Mouse (Mus musculus) erythroid progenitor cell, adult 5-6 weeks (primary cell): ENCODE data around the gene Cpm. TPM values are rescaled to one million over a fixed set of nuclear protein-coding genes. Genes with fewer than 3 reads are reported as not detected.
"Not testable (repeated sequence)": the region's sequence is repeated elsewhere in the genome, so short reads cannot be mapped to it uniquely, and the experiment has no call there.

Source experiments
- ATAC-seq: replicated peaks from 2 replicates; pipeline ENCODE4 v1.8.0; 2016; ENCODE audit warnings: moderate number of reproducible peaks, mild to moderate bottlenecking, moderate TSS enrichment, inconsistent platforms; ENCODE audit not compliant: poor library complexity, low FRiP score, severe bottlenecking
- total RNA-seq, 2 experiments: library from RNA; stranded (forward) in 1 of 2; stranded (reverse) in 1 of 2; fragments of 150-400 nt in 1 of 2; fragments of 186-747, 209-891 nt in 1 of 2; gene quantifications; 2 replicates each; pipeline versions ENCODE4 v1.2.3 to v1.2.4; 2015 to 2017; ENCODE audit warnings: low replicate concordance in 2 of 2

Cpm gene
- total RNA-seq, 2 experiments from 2014 or later, result 5.4 to 9.6 TPM

GRCm38 (mm10) chr10:117726888-117727385 lies 97.6 kb downstream of the Cpm start:
- ATAC-seq, result no peak

GRCm38 (mm10) chr10:117727518-117728110 lies 98.3 kb downstream of the Cpm start:
- no peak for ATAC-seq

GRCm38 (mm10) chr10:117728574-117728973 lies 99.3 kb downstream of the Cpm start:
- no peak for ATAC-seq

- ATAC-seq, result no peak
These were observed 100.0 kb downstream of the Cpm start for GRCm38 (mm10) chr10:117729139-117729814.

GRCm38 (mm10) chr10:117730140-117730539 lies 100.8 kb downstream of the Cpm start:
- ATAC-seq, result no peak

GRCm38 (mm10) chr10:117730637-117731203 lies 101.4 kb downstream of the Cpm start:
- no peak for ATAC-seq

- peak; percentile 75 for ATAC-seq
These were observed 102.2 kb downstream of the Cpm start for GRCm38 (mm10) chr10:117731244-117732101.

GRCm38 (mm10) chr10:117732184-117732583 lies 102.9 kb downstream of the Cpm start:
- peak; percentile 84 for ATAC-seq

GRCm38 (mm10) chr10:117732962-117733592 lies 103.8 kb downstream of the Cpm start:
- ATAC-seq, result no peak

GRCm38 (mm10) chr10:117733626-117734025 lies 104.3 kb downstream of the Cpm start:
- ATAC-seq, result not testable (repeated sequence)

- not testable (repeated sequence) for ATAC-seq
These were observed 105.0 kb downstream of the Cpm start for GRCm38 (mm10) chr10:117734104-117734852.

GRCm38 (mm10) chr10:117735396-117735795 lies 106.1 kb downstream of the Cpm start:
- ATAC-seq, result not testable (repeated sequence)

- no peak for ATAC-seq
These were observed 107.3 kb downstream of the Cpm start for GRCm38 (mm10) chr10:117736573-117736972.

Other genes starting within 250 kb of the Cpm start
- 60.5 and 79.2 TPM in 2 replicates for gene Cpsf6, start 249.5 kb upstream of the Cpm start, total RNA-seq (2015; ENCODE audit: low replicate concordance)
- gene Cpsf6, start 249.5 kb upstream of the Cpm start, total RNA-seq (2017; ENCODE audit: low replicate concordance), result 83.6 and 119 TPM in 2 replicates
- 82.2 and 84.7 TPM in 2 replicates for gene Mdm2, start 81.3 kb downstream of the Cpm start, total RNA-seq (2015; ENCODE audit: low replicate concordance)
- 64.4 and 82.0 TPM in 2 replicates for gene Mdm2, start 81.3 kb downstream of the Cpm start, total RNA-seq (2017; ENCODE audit: low replicate concordance)
- gene Slc35e3, start 116.9 kb downstream of the Cpm start, total RNA-seq (2015; ENCODE audit: low replicate concordance), result 1.8 TPM in 1 of 2 replicates, not detected in the other
- 2.3 TPM in 1 of 2 replicates, not detected in the other for gene Slc35e3, start 116.9 kb downstream of the Cpm start, total RNA-seq (2017; ENCODE audit: low replicate concordance)
- 73.5 and 76.7 TPM in 2 replicates for gene Nup107, start 163.2 kb downstream of the Cpm start, total RNA-seq (2015; ENCODE audit: low replicate concordance)
- gene Nup107, start 163.2 kb downstream of the Cpm start, total RNA-seq (2017; ENCODE audit: low replicate concordance), result 45.6 and 89.7 TPM in 2 replicates
- gene Rap1b, start 216.5 kb downstream of the Cpm start, total RNA-seq (2015; ENCODE audit: low replicate concordance), result 90.1 and 114 TPM in 2 replicates
- gene Rap1b, start 216.5 kb downstream of the Cpm start, total RNA-seq (2017; ENCODE audit: low replicate concordance), result 27.2 and 35.2 TPM in 2 replicates